In genomic region chr2:180077622-180078021, GRCm38 (mm10) we compare ENCODE assay signal across 20 mouse cellular contexts. TPM values are rescaled to one million over a fixed set of nuclear protein-coding genes. Genes with fewer than 3 reads are reported as not detected.
"Had no signal": no experiment of that assay in that cellular context is flagged by ENCODE, and none has a peak within 500 bp of the region (broad histone marks: within the 10 kb centered on the region; RNA-seq: fewer than 3 reads in every experiment).

No protein-coding gene starts in this region.

- H3K36me3 ChIP-seq: stomach, embryonic 15.5 days had no signal

- H3K4me1 ChIP-seq: midbrain, embryonic 10.5 days; midbrain, embryonic 12.5 days; neural tube, embryonic 12.5 days; stomach, embryonic 15.5 days had no signal

- DNase-seq: lung, adult 18-20 months; lung, embryonic 14.5 days; lung, postnatal 10 days; lung, postnatal 4 days; midbrain, embryonic 14.5 days; right cerebral cortex, postnatal 14 days; thymus, adult 2 months; thymus, postnatal 25 days; thymus, postnatal 4 days had no signal

- H3K27ac ChIP-seq: midbrain, embryonic 10.5 days; midbrain, embryonic 12.5 days; neural tube, embryonic 12.5 days; stomach, embryonic 15.5 days; stomach, postnatal 0 days had no signal

- H3K9me3 ChIP-seq: midbrain, embryonic 10.5 days; midbrain, embryonic 12.5 days; neural tube, embryonic 12.5 days; stomach, embryonic 15.5 days had no signal

- ATAC-seq: midbrain, embryonic 16.5 days had no signal

- H3K4me3 ChIP-seq: midbrain, embryonic 10.5 days; midbrain, embryonic 12.5 days; neural tube, embryonic 12.5 days; stomach, embryonic 15.5 days had no signal

- H3K27me3 ChIP-seq: midbrain, embryonic 12.5 days; neural tube, embryonic 12.5 days; stomach, embryonic 15.5 days had no signal

- H3K9ac ChIP-seq: lung, embryonic 14.5 days; midbrain, embryonic 12.5 days; neural tube, embryonic 12.5 days; stomach, embryonic 15.5 days had no signal

- H3K4me2 ChIP-seq: lung, embryonic 14.5 days; midbrain, embryonic 12.5 days; neural tube, embryonic 12.5 days; stomach, embryonic 15.5 days had no signal

RNA-seq across cellular contexts. Expression of gene Hrh3, which starts 26.7 kb away (rescaled TPM):
- total RNA-seq: megakaryocyte-erythroid progenitor cell, adult 5-6 weeks; monocyte, adult 5-6 weeks; neutrophil, adult 5-6 weeks had no signal
- polyA plus RNA-seq: lung, embryonic 14.5 days; lung, embryonic 16.5 days; spleen, adult 2 months; stomach, postnatal 0 days had no signal
